Mouse (Mus musculus) lung, embryonic 15.5 days (tissue): ENCODE results near the gene Tmem184b. TPM values are rescaled to one million over a fixed set of nuclear protein-coding genes. Genes with fewer than 3 reads are reported as not detected.

Experiments
- ATAC-seq: fragments of 200-750 bp; cut with Nextera tagmentation; 2 replicates; pipeline ENCODE4 v1.8.0; 2017; ENCODE audit warnings: moderate number of reproducible peaks, borderline replicate concordance; ENCODE audit not compliant: low FRiP score, low TSS enrichment; ENCODE audit errors: extremely low read depth
- H3K27ac ChIP-seq: fragments of 300-500 bp; sonication (generic); 2 replicates; pipeline ENCODE4 v1.5.1; 2015; ENCODE audit warnings: moderate library complexity, mild to moderate bottlenecking, inconsistent platforms
- H3K27me3 ChIP-seq: fragments of 300-500 bp; sonication (generic); 2 replicates; pipeline ENCODE4 v1.6.1; 2015; ENCODE audit warnings: inconsistent platforms
- H3K36me3 ChIP-seq: fragments of 300-500 bp; sonication (generic); 2 replicates; pipeline ENCODE4 v1.6.1; 2015; ENCODE audit warnings: inconsistent platforms
- H3K4me1 ChIP-seq: fragments of 300-500 bp; sonication (generic); 2 replicates; pipeline ENCODE4 v1.6.1; 2015; ENCODE audit warnings: inconsistent platforms
- H3K4me2 ChIP-seq: fragments of 300-500 bp; sonication (generic); 2 replicates; pipeline ENCODE4 v1.6.1; 2015; ENCODE audit warnings: inconsistent platforms, mild to moderate bottlenecking, moderate library complexity
- H3K4me3 ChIP-seq: fragments of 300-500 bp; sonication (generic); 2 replicates; pipeline ENCODE4 v1.5.1; 2015; ENCODE audit warnings: mild to moderate bottlenecking, inconsistent platforms
- H3K9ac ChIP-seq: fragments of 300-500 bp; sonication (generic); 2 replicates; pipeline ENCODE4 v1.6.1; 2015; ENCODE audit warnings: inconsistent platforms
- H3K9me3 ChIP-seq: fragments of 300-500 bp; sonication (generic); 2 replicates; pipeline ENCODE4 v1.6.1; 2016; ENCODE audit warnings: inconsistent platforms
- WGBS: fragments of 180-500 bp; shearing (Covaris S2); methylation state at CpG from one replicate; pipeline ENCODE4 v1.1.7; 2015; 5-methylcytosine and 5-hydroxymethylcytosine counted together
- polyA plus RNA-seq: library from polyadenylated mRNA; unstranded; fragments of >200 nt; fragmentation: Nextera tagmentation; extraction: Ambion mirVana; gene quantifications from 2 replicates; pipeline ENCODE4 v1.2.1, GENCODE M21; 2015

Tmem184b gene
- polyA plus RNA-seq, 1 experiment from 2014 or later = 76.5 TPM

GRCm38 (mm10) chr15:79347165-79347844, 56.1 kb downstream of the Tmem184b start:
- no peaks in the 10 kb centered on the region for H3K27me3 ChIP-seq
- peak overlapping the region; percentile 84 for H3K4me2 ChIP-seq
- peak; percentile 83 for ATAC-seq
- no peaks in the 10 kb centered on the region for H3K9me3 ChIP-seq
- peak overlapping the region; percentile 69 for H3K9ac ChIP-seq
- no peaks in the 10 kb centered on the region for H3K36me3 ChIP-seq
- under 1% methylated on average over 60 of the region's 61 CpGs for WGBS
- H3K4me3 ChIP-seq = peak overlapping the region; percentile 76
- peaks cover 41% of the 10 kb centered on the region for H3K4me1 ChIP-seq
- peak overlapping the region; percentile 98 for H3K27ac ChIP-seq

- Histone ChIP-seq H3K9me3 (no peaks in the 10 kb centered on the region), H3K4me2 (peak within 1 kb of the TSS; percentile 84), H3K36me3 (no peaks in the 10 kb centered on the region), H3K4me1 (peaks cover 30% of the 10 kb centered on the region), H3K27ac (peak within 1 kb of the TSS; percentile 98), H3K27me3 (no peaks in the 10 kb centered on the region), H3K4me3 (peak within 1 kb of the TSS; percentile 76), H3K9ac (peak within 1 kb of the TSS; percentile 69)
- 42% methylated on average over 8 of the region's 8 CpGs for WGBS
- ATAC-seq = no peak
Measured at GRCm38 (mm10) chr15:79346051-79346793, 57.1 kb downstream of the Tmem184b start, which contains the start of gene Maff. TSS of gene Maff (plus strand) at chr15:79346621.

DNA sequence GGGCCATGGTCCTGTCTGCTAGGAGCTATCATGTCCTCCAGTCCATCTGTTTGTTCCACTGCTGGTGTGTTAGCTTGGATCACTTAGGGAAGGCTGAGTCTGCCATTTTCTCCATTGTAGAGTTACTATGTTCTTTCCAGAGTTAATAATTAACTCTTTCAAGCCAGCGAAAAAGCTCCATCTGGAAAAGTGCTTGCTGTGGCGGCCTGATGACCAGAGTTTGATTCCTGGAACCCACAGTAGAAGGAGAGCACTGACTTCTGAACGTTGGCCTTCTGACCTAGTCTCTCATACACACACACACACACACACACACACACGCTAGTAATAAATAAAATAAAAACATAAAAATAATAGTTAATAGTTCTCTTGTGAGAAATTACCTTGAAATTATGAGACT, 58.7 kb downstream of the Tmem184b start:
- H3K4me2 ChIP-seq = no peak overlapping the region
- 65% methylated on average over 4 of the region's 4 CpGs for WGBS
- no peak overlapping the region for H3K4me3 ChIP-seq
- H3K9ac ChIP-seq = no peak overlapping the region
- H3K9me3 ChIP-seq = no peaks in the 10 kb centered on the region
- H3K36me3 ChIP-seq = no peaks in the 10 kb centered on the region
- peaks cover 19% of the 10 kb centered on the region for H3K4me1 ChIP-seq
- no peak overlapping the region for H3K27ac ChIP-seq
- no peaks in the 10 kb centered on the region for H3K27me3 ChIP-seq
- no peak for ATAC-seq

GRCm38 (mm10) chr15:79342641-79343337, 60.6 kb downstream of the Tmem184b start:
- Histone ChIP-seq H3K9me3 (no peaks in the 10 kb centered on the region), H3K9ac (no peak overlapping the region), H3K27ac (no peak overlapping the region), H3K4me2 (no peak overlapping the region), H3K4me3 (no peak overlapping the region), H3K27me3 (no peaks in the 10 kb centered on the region), H3K4me1 (peaks cover 4% of the 10 kb centered on the region), H3K36me3 (no peaks in the 10 kb centered on the region)
- 64% methylated on average over 6 of the region's 6 CpGs for WGBS
- no peak for ATAC-seq

GRCm38 (mm10) chr15:79338978-79339377, 64.4 kb downstream of the Tmem184b start:
- ATAC-seq = no peak
- H3K36me3 ChIP-seq = no peaks in the 10 kb centered on the region
- H3K27me3 ChIP-seq = no peaks in the 10 kb centered on the region
- H3K27ac ChIP-seq = no peak overlapping the region
- no peak overlapping the region for H3K9ac ChIP-seq
- 70% methylated on average over 5 of the region's 5 CpGs for WGBS
- H3K4me3 ChIP-seq = no peak overlapping the region
- H3K9me3 ChIP-seq = no peaks in the 10 kb centered on the region
- 0 out of 2 replicates have a peak, but pooled peaks cover 5% of the 10 kb centered on the region for H3K4me1 ChIP-seq
- H3K4me2 ChIP-seq = no peak overlapping the region

DNA sequence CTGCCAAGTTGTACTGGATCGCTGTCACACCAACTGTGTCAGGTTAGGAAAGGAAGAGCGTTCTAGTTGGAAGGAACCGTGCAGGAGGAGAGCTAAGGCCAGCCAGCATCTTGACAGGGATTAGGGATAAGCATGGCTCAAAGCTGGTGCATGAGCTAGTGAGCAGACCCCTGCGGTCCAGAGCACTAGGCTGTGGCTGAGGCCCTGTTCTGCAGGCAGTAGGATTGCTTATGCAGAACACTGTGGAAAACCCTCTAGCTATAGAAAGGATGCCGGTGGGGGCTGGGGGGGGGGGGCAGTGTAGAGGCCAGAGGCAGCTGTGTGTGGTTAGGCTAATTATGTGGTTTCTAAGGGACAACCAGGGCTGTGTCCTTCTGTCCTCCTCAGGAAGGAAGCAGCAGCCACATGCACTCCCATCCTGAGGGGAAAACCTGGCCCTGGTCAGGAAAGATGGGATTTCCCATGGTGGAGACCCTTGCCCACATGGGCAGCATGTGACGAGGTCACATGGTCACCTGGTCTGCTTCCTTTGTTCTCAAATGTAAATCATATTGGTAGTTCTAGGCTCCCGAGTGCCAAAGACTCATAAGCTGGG, 68.2 kb downstream of the Tmem184b start:
- H3K4me2 ChIP-seq = no peak overlapping the region
- no peaks in the 10 kb centered on the region for H3K9me3 ChIP-seq
- WGBS = 53% methylated on average over 7 of the region's 7 CpGs
- no peak overlapping the region for H3K9ac ChIP-seq
- H3K36me3 ChIP-seq = no peaks in the 10 kb centered on the region
- no peak overlapping the region for H3K4me3 ChIP-seq
- H3K4me1 ChIP-seq = peaks cover 15% of the 10 kb centered on the region
- no peak for ATAC-seq
- H3K27ac ChIP-seq = no peak overlapping the region
- no peaks in the 10 kb centered on the region for H3K27me3 ChIP-seq

- H3K9ac ChIP-seq = no peak overlapping the region
- no peak overlapping the region for H3K4me3 ChIP-seq
- no peak for ATAC-seq
- no peak overlapping the region for H3K27ac ChIP-seq
- no peaks in the 10 kb centered on the region for H3K36me3 ChIP-seq
- H3K4me1 ChIP-seq = peaks cover 18% of the 10 kb centered on the region
- H3K9me3 ChIP-seq = no peaks in the 10 kb centered on the region
- H3K4me2 ChIP-seq = no peak overlapping the region
- no peaks in the 10 kb centered on the region for H3K27me3 ChIP-seq
- WGBS = 26% methylated on average over 4 of the region's 4 CpGs
Measured at GRCm38 (mm10) chr15:79333409-79333808, 70.0 kb downstream of the Tmem184b start.

- no peak overlapping the region for H3K4me2 ChIP-seq
- 30% methylated on average over 4 of the region's 4 CpGs for WGBS
- H3K9ac ChIP-seq = no peak overlapping the region
- H3K36me3 ChIP-seq = no peaks in the 10 kb centered on the region
- H3K27me3 ChIP-seq = no peaks in the 10 kb centered on the region
- peak overlapping the region; percentile 64 for H3K27ac ChIP-seq
- no peak for ATAC-seq
- H3K9me3 ChIP-seq = no peaks in the 10 kb centered on the region
- peaks cover 40% of the 10 kb centered on the region for H3K4me1 ChIP-seq
- H3K4me3 ChIP-seq = no peak overlapping the region
Measured at GRCm38 (mm10) chr15:79330521-79330920, 72.8 kb downstream of the Tmem184b start.

GRCm38 (mm10) chr15:79329979-79330363, 73.4 kb downstream of the Tmem184b start:
- peaks cover 45% of the 10 kb centered on the region for H3K4me1 ChIP-seq
- H3K27me3 ChIP-seq = no peaks in the 10 kb centered on the region
- no peaks in the 10 kb centered on the region for H3K9me3 ChIP-seq
- H3K4me2 ChIP-seq = no peak overlapping the region
- WGBS = 78% methylated on average over 6 of the region's 6 CpGs
- H3K27ac ChIP-seq = peak overlapping the region; percentile 64
- H3K36me3 ChIP-seq = no peaks in the 10 kb centered on the region
- no peak overlapping the region for H3K4me3 ChIP-seq
- no peak for ATAC-seq
- no peak overlapping the region for H3K9ac ChIP-seq

DNA sequence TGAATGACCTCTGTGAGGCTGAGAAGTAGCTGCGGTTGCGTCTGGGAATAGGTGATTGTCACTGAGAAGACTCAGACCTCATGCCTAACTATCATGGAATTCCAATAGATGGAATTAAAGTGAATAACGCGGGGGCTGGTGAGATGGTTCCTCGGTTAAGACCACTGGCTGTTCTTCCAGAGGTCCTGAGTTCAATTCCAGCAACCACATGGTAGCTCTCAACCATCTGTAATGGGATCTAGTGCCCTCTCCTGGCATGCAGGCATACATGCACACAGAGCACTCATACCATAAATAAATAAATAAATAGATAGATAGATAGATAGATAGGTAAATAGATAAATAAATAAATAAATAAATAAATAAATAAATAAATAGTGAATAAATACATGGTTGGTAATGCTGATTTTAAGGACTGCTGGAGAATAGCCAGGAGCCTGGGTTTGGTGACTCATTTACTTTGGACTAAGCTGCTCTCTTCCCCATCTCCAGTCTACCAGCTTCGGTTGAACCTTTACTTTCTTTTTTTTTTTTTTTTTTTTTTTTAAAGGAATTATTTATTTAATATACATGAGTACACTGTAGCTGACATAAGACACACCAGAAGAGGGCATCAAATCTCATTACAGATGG, 73.9 kb downstream of the Tmem184b start:
- no peaks in the 10 kb centered on the region for H3K27me3 ChIP-seq
- no peak for ATAC-seq
- H3K9ac ChIP-seq = no peak overlapping the region
- H3K36me3 ChIP-seq = no peaks in the 10 kb centered on the region
- H3K4me2 ChIP-seq = no peak overlapping the region
- H3K9me3 ChIP-seq = no peaks in the 10 kb centered on the region
- 90% methylated on average over 6 of the region's 6 CpGs for WGBS
- H3K4me3 ChIP-seq = no peak overlapping the region
- H3K27ac ChIP-seq = no peak overlapping the region
- peaks cover 46% of the 10 kb centered on the region for H3K4me1 ChIP-seq

DNA sequence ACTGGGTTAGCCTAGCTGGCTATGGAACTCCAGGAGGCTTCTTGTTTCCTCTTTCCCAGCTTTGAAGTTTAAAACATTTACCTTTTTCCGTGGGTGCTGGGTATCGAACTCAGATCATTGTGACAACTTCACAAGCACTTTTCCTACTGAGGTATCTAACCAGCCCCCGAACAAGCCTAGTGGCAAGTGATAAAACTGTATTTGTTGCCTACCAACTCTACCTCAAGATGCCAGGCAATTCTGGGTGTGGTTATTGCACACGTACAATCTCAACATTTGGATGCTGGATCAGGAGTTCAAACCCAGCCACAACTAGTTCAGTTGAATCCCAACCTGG, 74.5 kb downstream of the Tmem184b start:
- Histone ChIP-seq H3K27ac (peak overlapping the region; percentile 97; the same call in 1 of the 2 replicates), H3K27me3 (no peaks in the 10 kb centered on the region), H3K4me2 (peak overlapping the region; percentile 83), H3K36me3 (no peaks in the 10 kb centered on the region), H3K4me1 (peaks cover 51% of the 10 kb centered on the region), H3K9me3 (no peaks in the 10 kb centered on the region), H3K9ac (no peak overlapping the region), H3K4me3 (no peak overlapping the region)
- ATAC-seq = no peak
- WGBS = 87% methylated on average over 4 of the region's 4 CpGs
